Mouse (Mus musculus): ENCODE measurements around the gene Ntrk3. TPM values are rescaled to one million over a fixed set of nuclear protein-coding genes. Genes with fewer than 3 reads are reported as not detected.

The Ntrk3 gene
- polyA plus RNA-seq, 1 experiment = 7.7 TPM

- H3K27me3 ChIP-seq (ENCODE audit: control insufficient read depth, insufficient read depth, low read length) = no peaks in the 10 kb centered on the region
- no peaks in the 10 kb centered on the region for H3K4me1 ChIP-seq (ENCODE audit: control insufficient read depth, insufficient read depth, low read length)
- H3K36me3 ChIP-seq (ENCODE audit: control insufficient read depth, insufficient read depth, low read length) = no peaks in the 10 kb centered on the region
- no peak overlapping the region for H3K4me3 ChIP-seq (ENCODE audit: control insufficient read depth, low read depth, low read length)
- no peak for TF ChIP-seq POLR2A (IDR thresholded peaks at IDR 0.05; ENCODE audit: control insufficient read depth, low read depth, low read length)
- TF ChIP-seq CTCF (IDR thresholded peaks at IDR 0.05; ENCODE audit: control insufficient read depth, insufficient read depth, insufficient replicate concordance, low read depth, low read length) = no peak
- H3K27ac ChIP-seq (ENCODE audit: control insufficient read depth, insufficient read depth, low read depth, low read length) = no peak overlapping the region
Measured at GRCm38 (mm10) chr7:78520243-78520927, 217.4 kb downstream of the Ntrk3 start.

DNA sequence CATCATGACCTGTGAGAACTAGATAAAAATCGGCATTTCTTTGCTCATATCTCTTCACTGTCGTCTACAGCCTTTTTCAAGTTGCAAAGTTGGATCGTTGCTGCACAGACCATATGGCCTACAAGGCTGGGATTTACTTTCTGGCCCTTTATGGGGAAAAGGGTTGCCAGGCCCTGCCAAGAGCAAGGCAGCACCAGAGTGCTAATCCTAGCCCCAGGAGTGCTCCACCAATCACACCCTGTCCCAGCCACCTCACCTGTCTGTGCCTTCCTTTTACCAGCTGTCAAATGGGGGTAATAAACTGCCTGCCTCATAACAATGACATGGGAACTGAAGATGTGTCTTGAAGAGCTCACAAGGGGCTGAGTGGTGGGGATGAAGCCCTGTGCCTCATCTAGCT lies 218.1 kb downstream of the Ntrk3 start:
- TF ChIP-seq CTCF (IDR thresholded peaks at IDR 0.05; ENCODE audit: control insufficient read depth, insufficient read depth, insufficient replicate concordance, low read depth, low read length) (no peak), POLR2A (IDR thresholded peaks at IDR 0.05; ENCODE audit: control insufficient read depth, low read depth, low read length) (no peak)
- H3K27me3 ChIP-seq (ENCODE audit: control insufficient read depth, insufficient read depth, low read length) = no peaks in the 10 kb centered on the region
- no peaks in the 10 kb centered on the region for H3K4me1 ChIP-seq (ENCODE audit: control insufficient read depth, insufficient read depth, low read length)

DNA sequence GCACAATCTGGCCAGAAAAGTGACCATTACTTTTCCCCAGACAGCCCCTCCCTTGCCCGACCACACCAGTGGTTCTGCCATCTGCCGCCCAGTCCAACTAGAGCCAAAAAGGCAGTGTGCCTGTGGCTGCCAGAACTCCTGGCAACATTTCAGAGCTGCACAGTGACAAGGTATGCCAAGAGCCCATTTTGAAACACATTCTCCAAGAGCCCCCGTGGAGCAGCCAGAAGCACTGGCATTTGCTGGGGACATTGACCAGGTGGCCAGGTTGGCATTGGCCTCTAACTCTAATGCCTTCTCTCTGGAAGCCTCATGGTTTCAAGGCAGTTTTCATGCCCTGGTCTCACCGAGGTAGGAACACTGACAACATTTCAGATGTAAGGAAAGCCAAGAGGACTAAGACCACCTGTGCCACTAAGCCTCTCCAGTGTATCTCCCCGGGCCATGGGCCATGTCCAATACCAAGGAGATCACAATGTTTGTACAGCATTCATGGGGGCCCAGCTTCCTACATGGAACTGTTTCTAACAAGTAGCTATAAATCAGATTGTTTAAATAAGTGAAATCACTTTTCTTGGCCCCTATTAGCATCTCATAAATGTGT lies 218.9 kb downstream of the Ntrk3 start:
- TF ChIP-seq CTCF (IDR thresholded peaks at IDR 0.05; ENCODE audit: control insufficient read depth, insufficient read depth, insufficient replicate concordance, low read depth, low read length) (no peak), POLR2A (IDR thresholded peaks at IDR 0.05; ENCODE audit: control insufficient read depth, low read depth, low read length) (no peak)
- Histone ChIP-seq H3K4me3 (ENCODE audit: control insufficient read depth, low read depth, low read length) (no peak overlapping the region), H3K27me3 (ENCODE audit: control insufficient read depth, insufficient read depth, low read length) (no peaks in the 10 kb centered on the region), H3K36me3 (ENCODE audit: control insufficient read depth, insufficient read depth, low read length) (no peaks in the 10 kb centered on the region), H3K4me1 (ENCODE audit: control insufficient read depth, insufficient read depth, low read length) (no peaks in the 10 kb centered on the region), H3K27ac (ENCODE audit: control insufficient read depth, insufficient read depth, low read depth, low read length) (no peak overlapping the region)

More for the DNA sequence above, 218.1 kb downstream of the Ntrk3 start:
- no peaks in the 10 kb centered on the region for H3K36me3 ChIP-seq (ENCODE audit: control insufficient read depth, insufficient read depth, low read length)
- no peak overlapping the region for H3K4me3 ChIP-seq (ENCODE audit: control insufficient read depth, low read depth, low read length)
- no peak overlapping the region for H3K27ac ChIP-seq (ENCODE audit: control insufficient read depth, insufficient read depth, low read depth, low read length)

GRCm38 (mm10) chr7:78515042-78515609 lies 222.7 kb downstream of the Ntrk3 start:
- Histone ChIP-seq H3K27ac (ENCODE audit: control insufficient read depth, insufficient read depth, low read depth, low read length) (no peak overlapping the region), H3K4me1 (ENCODE audit: control insufficient read depth, insufficient read depth, low read length) (no peaks in the 10 kb centered on the region), H3K27me3 (ENCODE audit: control insufficient read depth, insufficient read depth, low read length) (no peaks in the 10 kb centered on the region), H3K36me3 (ENCODE audit: control insufficient read depth, insufficient read depth, low read length) (no peaks in the 10 kb centered on the region), H3K4me3 (ENCODE audit: control insufficient read depth, low read depth, low read length) (no peak overlapping the region)
- TF ChIP-seq POLR2A (IDR thresholded peaks at IDR 0.05; ENCODE audit: control insufficient read depth, low read depth, low read length) = no peak

DNA sequence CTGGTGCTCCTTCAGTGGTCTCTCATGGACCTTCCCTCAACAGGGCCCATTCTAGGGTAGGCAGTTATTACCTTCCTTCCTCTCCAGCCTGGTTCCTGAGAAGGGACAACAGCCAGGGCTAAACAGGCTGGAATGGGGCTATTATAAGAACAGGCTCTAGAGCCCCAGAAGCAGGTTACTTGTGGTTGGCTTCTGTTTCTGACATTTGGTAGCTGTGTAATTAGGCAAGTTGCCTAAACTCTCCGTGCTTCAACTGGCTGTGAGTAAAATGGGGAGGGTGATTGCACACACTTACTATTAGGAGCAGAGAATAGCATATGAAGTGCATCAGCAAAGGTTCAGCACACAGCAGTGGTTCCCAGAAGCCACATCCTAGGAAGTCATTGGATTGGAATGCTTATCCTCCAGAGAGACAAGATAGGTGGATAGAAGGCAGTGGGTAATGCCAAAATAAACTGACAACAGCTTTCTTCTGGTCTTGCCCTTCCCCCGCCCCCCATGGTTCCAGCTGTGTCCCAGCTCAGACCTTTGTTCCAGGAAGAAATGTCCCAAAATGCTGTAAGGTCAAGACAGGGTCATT lies 230.7 kb downstream of the Ntrk3 start:
- no peaks in the 10 kb centered on the region for H3K36me3 ChIP-seq (ENCODE audit: control insufficient read depth, insufficient read depth, low read length)
- H3K4me1 ChIP-seq (ENCODE audit: control insufficient read depth, insufficient read depth, low read length) = no peaks in the 10 kb centered on the region
- no peak overlapping the region for H3K4me3 ChIP-seq (ENCODE audit: control insufficient read depth, low read depth, low read length)
- no peak overlapping the region for H3K27ac ChIP-seq (ENCODE audit: control insufficient read depth, insufficient read depth, low read depth, low read length)
- TF ChIP-seq CTCF (IDR thresholded peaks at IDR 0.05; ENCODE audit: control insufficient read depth, insufficient read depth, insufficient replicate concordance, low read depth, low read length) (no peak), POLR2A (IDR thresholded peaks at IDR 0.05; ENCODE audit: control insufficient read depth, low read depth, low read length) (no peak)
- H3K27me3 ChIP-seq (ENCODE audit: control insufficient read depth, insufficient read depth, low read length) = no peaks in the 10 kb centered on the region

DNA sequence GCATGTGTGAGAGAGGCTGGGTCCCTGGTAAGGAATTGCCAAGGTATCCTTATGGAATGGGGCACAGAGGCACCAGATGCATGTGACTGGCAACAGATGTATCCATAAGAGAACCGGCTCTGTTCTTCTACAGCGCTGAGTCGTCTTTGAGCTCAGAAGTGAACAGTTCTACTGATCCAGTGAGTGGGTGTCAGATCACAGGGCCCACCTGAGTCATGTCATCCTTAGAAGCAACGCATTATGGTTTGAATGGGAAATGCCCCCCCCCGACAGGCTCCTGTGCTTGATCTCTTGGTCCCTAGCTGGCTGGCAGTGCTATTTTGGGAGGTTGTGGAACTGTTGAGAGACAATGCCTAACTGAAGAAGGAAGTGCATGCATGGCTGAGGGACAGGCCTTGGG lies 236.9 kb downstream of the Ntrk3 start:
- Histone ChIP-seq H3K27me3 (ENCODE audit: control insufficient read depth, insufficient read depth, low read length) (no peaks in the 10 kb centered on the region), H3K4me1 (ENCODE audit: control insufficient read depth, insufficient read depth, low read length) (no peaks in the 10 kb centered on the region), H3K27ac (ENCODE audit: control insufficient read depth, insufficient read depth, low read depth, low read length) (no peak overlapping the region), H3K4me3 (ENCODE audit: control insufficient read depth, low read depth, low read length) (no peak overlapping the region), H3K36me3 (ENCODE audit: control insufficient read depth, insufficient read depth, low read length) (no peaks in the 10 kb centered on the region)
- TF ChIP-seq CTCF (IDR thresholded peaks at IDR 0.05; ENCODE audit: control insufficient read depth, insufficient read depth, insufficient replicate concordance, low read depth, low read length) = no peak
- no peak for TF ChIP-seq POLR2A (IDR thresholded peaks at IDR 0.05; ENCODE audit: control insufficient read depth, low read depth, low read length)

DNA sequence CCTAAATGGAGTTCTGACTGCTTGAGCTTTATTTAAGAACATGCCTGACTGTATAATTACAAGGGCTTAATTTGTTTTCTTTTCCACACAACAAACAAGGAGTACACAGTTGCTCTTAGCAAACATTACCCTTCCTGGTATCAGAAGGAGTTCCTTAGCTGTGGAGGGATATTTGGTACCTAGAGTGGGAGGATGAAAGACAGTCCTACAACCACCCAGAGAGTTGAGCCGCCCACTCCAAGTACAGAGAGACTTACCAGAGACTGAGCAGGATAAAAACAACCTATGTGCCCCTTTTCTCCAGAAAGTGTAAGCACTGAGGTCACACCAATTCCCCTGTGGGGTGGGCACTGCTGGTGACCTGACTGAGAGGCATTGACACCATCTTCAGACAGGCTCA lies 237.8 kb downstream of the Ntrk3 start:
- no peak overlapping the region for H3K4me3 ChIP-seq (ENCODE audit: control insufficient read depth, low read depth, low read length)
- no peaks in the 10 kb centered on the region for H3K27me3 ChIP-seq (ENCODE audit: control insufficient read depth, insufficient read depth, low read length)
- TF ChIP-seq CTCF (IDR thresholded peaks at IDR 0.05; ENCODE audit: control insufficient read depth, insufficient read depth, insufficient replicate concordance, low read depth, low read length) = no peak
- TF ChIP-seq POLR2A (IDR thresholded peaks at IDR 0.05; ENCODE audit: control insufficient read depth, low read depth, low read length) = no peak
- H3K27ac ChIP-seq (ENCODE audit: control insufficient read depth, insufficient read depth, low read depth, low read length) = no peak overlapping the region
- H3K4me1 ChIP-seq (ENCODE audit: control insufficient read depth, insufficient read depth, low read length) = no peaks in the 10 kb centered on the region
- no peaks in the 10 kb centered on the region for H3K36me3 ChIP-seq (ENCODE audit: control insufficient read depth, insufficient read depth, low read length)

Data from testis, adult 2 months (tissue).